25 mouse cellular contexts compared by ENCODE assay signal in the genomic region with DNA sequence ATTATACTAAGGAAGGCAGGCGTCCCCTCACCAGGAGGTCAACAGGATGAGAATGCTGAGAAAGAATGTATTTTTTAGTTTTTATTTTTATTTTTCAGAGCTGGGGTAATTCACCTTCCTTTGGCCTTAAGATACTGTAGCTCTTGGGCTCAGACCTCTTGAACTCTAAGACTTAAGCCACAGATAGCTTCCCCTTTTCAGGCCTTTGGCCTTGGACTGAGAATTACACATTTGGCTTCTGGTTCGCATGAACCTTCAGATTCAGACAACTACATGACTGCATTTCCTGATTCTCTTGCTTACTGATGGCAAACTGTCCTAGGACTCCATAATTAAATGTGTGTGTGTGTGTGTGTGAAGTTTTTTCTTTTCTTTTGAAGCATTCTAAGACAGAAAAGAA.
"Had no signal": no experiment of that assay in that cellular context is flagged by ENCODE, and none has a peak within 500 bp of the region (broad histone marks: within the 10 kb centered on the region; RNA-seq: fewer than 3 reads in every experiment).

No protein-coding gene starts in this region.

- H3K4me3 ChIP-seq: heart, embryonic 10.5 days; heart, embryonic 12.5 days; hindbrain, embryonic 10.5 days; hindbrain, embryonic 12.5 days; intestine, embryonic 15.5 days; limb, embryonic 13.5 days; limb, embryonic 15.5 days; liver, embryonic 12.5 days had no signal

- H3K9me3 ChIP-seq: heart, embryonic 10.5 days; heart, embryonic 12.5 days; hindbrain, embryonic 10.5 days; hindbrain, embryonic 12.5 days; intestine, embryonic 15.5 days; limb, embryonic 13.5 days; limb, embryonic 15.5 days; liver, embryonic 12.5 days had no signal

- H3K27me3 ChIP-seq: heart, embryonic 12.5 days; hindbrain, embryonic 12.5 days; intestine, embryonic 15.5 days; limb, embryonic 13.5 days; limb, embryonic 15.5 days; liver, embryonic 12.5 days had no signal

- H3K4me2 ChIP-seq: heart, embryonic 12.5 days; hindbrain, embryonic 12.5 days; hindbrain, embryonic 14.5 days; intestine, embryonic 15.5 days; limb, embryonic 13.5 days; limb, embryonic 15.5 days; liver, embryonic 12.5 days had no signal

- DNase-seq: gastrocnemius, postnatal 14 days; gastrocnemius, postnatal 36 days; heart, adult 11 months; heart, postnatal 10 days; heart, postnatal 36 days; kidney, adult 18-20 months; kidney, adult 8-10 months; kidney, postnatal 36 days; layer of hippocampus, adult 9-11 months; layer of hippocampus, postnatal 36 days; left cerebral cortex, postnatal 4 days had no signal

- ATAC-seq: hindbrain, embryonic 16.5 days; inflammation-experienced regulatory T-cells, adult 6 months; intestine, embryonic 15.5 days; intestine, postnatal 0 days; liver, embryonic 12.5 days had no signal

- H3K9ac ChIP-seq: heart, embryonic 12.5 days; hindbrain, embryonic 12.5 days; hindbrain, embryonic 14.5 days; intestine, embryonic 15.5 days; limb, embryonic 13.5 days; limb, embryonic 15.5 days; liver, embryonic 12.5 days; liver, embryonic 14.5 days had no signal

- H3K27ac ChIP-seq: heart, embryonic 10.5 days; hindbrain, embryonic 10.5 days; hindbrain, embryonic 12.5 days; hindbrain, embryonic 14.5 days; intestine, embryonic 15.5 days; kidney, postnatal 0 days; limb, embryonic 13.5 days; limb, embryonic 15.5 days; liver, embryonic 12.5 days; liver, embryonic 14.5 days had no signal

- H3K4me1 ChIP-seq: heart, embryonic 10.5 days; heart, embryonic 12.5 days; hindbrain, embryonic 10.5 days; hindbrain, embryonic 12.5 days; intestine, embryonic 15.5 days; limb, embryonic 13.5 days; limb, embryonic 15.5 days had no signal

- H3K36me3 ChIP-seq: heart, embryonic 10.5 days; heart, embryonic 12.5 days; hindbrain, embryonic 12.5 days; intestine, embryonic 15.5 days; limb, embryonic 13.5 days; limb, embryonic 15.5 days; liver, embryonic 12.5 days had no signal
